Mouse (Mus musculus) CH12.LX (cell line): ENCODE data around the gene Aspm. TPM values are rescaled to one million over a fixed set of nuclear protein-coding genes. Genes with fewer than 3 reads are reported as not detected.
A peak's percentile ranks its signal among the peaks of the same experiment; 100 is the strongest.

ENCODE experiments used
- DNase-seq: peaks from one replicate; pipeline ENCODE4 v3.0.0-alpha.2; 2013; ENCODE audit errors: extremely low read depth
- H3K27ac ChIP-seq: 2 replicates; pipeline ENCODE4 v1.5.1; 2012; ENCODE audit warnings: low read depth, mild to moderate bottlenecking, control low read depth, moderate library complexity; ENCODE audit not compliant: insufficient read depth
- H3K27me3 ChIP-seq: replicated peaks from 2 replicates; pipeline ENCODE3; 2012; ENCODE audit warnings: inconsistent platforms
- H3K36me3 ChIP-seq, 2 experiments: replicated peaks in 1 of 2; 2 replicates each; pipeline versions ENCODE3 to v1.6.1; 2012; ENCODE audit warnings: inconsistent platforms in 1 of 2, low read length in 1 of 2, mild to moderate bottlenecking in 1 of 2, mixed read lengths in 1 of 2, moderate library complexity in 1 of 2; ENCODE audit not compliant: control insufficient read depth in 1 of 2, insufficient read depth in 1 of 2
- H3K4me1 ChIP-seq, 2 experiments: 2 replicates each; pipeline ENCODE4 v1.6.1; 2012; ENCODE audit warnings: inconsistent platforms in 1 of 2, moderate library complexity in 1 of 2; ENCODE audit not compliant: insufficient read depth in 2 of 2, control insufficient read depth in 1 of 2
- H3K4me2 ChIP-seq: 2 replicates; pipeline ENCODE4 v1.6.1; 2012; ENCODE audit warnings: low read depth, mild to moderate bottlenecking, control low read depth; ENCODE audit not compliant: poor library complexity, insufficient read depth, severe bottlenecking
- H3K4me3 ChIP-seq, 3 experiments: fragments of 150-350 bp in 1 of 3; sonication (generic) in 1 of 3; replicated peaks in 1 of 3; 2 replicates each; pipeline versions ENCODE3 to v1.5.1; 2011 to 2012; ENCODE audit warnings: low read depth in 2 of 3, low read length in 2 of 3, mild to moderate bottlenecking in 2 of 3, moderate library complexity in 2 of 3, control low read depth in 1 of 3, improper control_type of control experiment in 1 of 3, inconsistent platforms in 1 of 3, mixed read lengths in 1 of 3; ENCODE audit not compliant: poor library complexity in 1 of 3
- H3K79me2 ChIP-seq: replicated peaks from 2 replicates; pipeline ENCODE4 v1.6.1; 2012; ENCODE audit warnings: mild to moderate bottlenecking, moderate library complexity; ENCODE audit not compliant: control insufficient read depth, poor library complexity, insufficient read depth, severe bottlenecking; ENCODE audit errors: extremely low read depth
- H3K9ac ChIP-seq: 2 replicates; pipeline ENCODE4 v1.6.1; 2012; ENCODE audit warnings: low read depth, mild to moderate bottlenecking, control low read depth, moderate library complexity; ENCODE audit not compliant: insufficient read depth
- H3K9me3 ChIP-seq: replicated peaks from 2 replicates; pipeline ENCODE3; 2012; ENCODE audit warnings: low read length, inconsistent platforms, mixed read lengths
- CTCF ChIP-seq, 2 experiments: IDR thresholded peaks in 1 of 2; conservative IDR thresholded peaks in 1 of 2; 2 replicates each; pipeline ENCODE4 v1.5.1; 2011 to 2012; ENCODE audit warnings: low read depth in 2 of 2, low read length in 2 of 2, improper control_type of control experiment in 1 of 2, inconsistent platforms in 1 of 2, mild to moderate bottlenecking in 1 of 2, moderate library complexity in 1 of 2
- E2F4 ChIP-seq: IDR thresholded peaks from 2 replicates; pipeline ENCODE4 v1.6.1; 2011; ENCODE audit warnings: low read depth, low read length, improper control_type of control experiment; ENCODE audit not compliant: insufficient replicate concordance
- ELF1 ChIP-seq: IDR thresholded peaks from 2 replicates; pipeline ENCODE4 v1.6.1; 2014; ENCODE audit warnings: low read depth, mild to moderate bottlenecking, inconsistent platforms, low read length, improper control_type of control experiment
- EP300 ChIP-seq: IDR thresholded peaks from 2 replicates; pipeline ENCODE4 v1.6.1; 2011; ENCODE audit warnings: low read length, improper control_type of control experiment
- GABPA ChIP-seq: IDR thresholded peaks from 2 replicates; pipeline ENCODE4 v1.6.1; 2012; ENCODE audit warnings: low read depth, low read length, improper control_type of control experiment, inconsistent platforms; ENCODE audit not compliant: insufficient replicate concordance
- JUN ChIP-seq: IDR thresholded peaks from 2 replicates; pipeline ENCODE4 v1.6.1; 2011; ENCODE audit warnings: low read depth, mild to moderate bottlenecking, low read length, improper control_type of control experiment, moderate library complexity; ENCODE audit not compliant: insufficient read depth
- JUND ChIP-seq: conservative IDR thresholded peaks from 2 replicates; pipeline ENCODE4 v1.6.1; 2011; ENCODE audit warnings: low read depth, low read length, improper control_type of control experiment
- MAX ChIP-seq: IDR thresholded peaks from 2 replicates; pipeline ENCODE4 v1.6.1; 2011; ENCODE audit warnings: low read length, improper control_type of control experiment
- MAZ ChIP-seq: IDR thresholded peaks from 2 replicates; pipeline ENCODE4 v1.6.1; 2012; ENCODE audit warnings: low read depth, mild to moderate bottlenecking, inconsistent platforms, low read length, improper control_type of control experiment, moderate library complexity
- PAX5 ChIP-seq: IDR thresholded peaks from 2 replicates; pipeline ENCODE4 v1.6.1; 2012; ENCODE audit warnings: low read length, inconsistent platforms, mixed read lengths
- POLR2AphosphoS2 ChIP-seq: IDR thresholded peaks from 2 replicates; pipeline ENCODE4 v1.6.1; 2011; ENCODE audit warnings: low read depth, low read length, improper control_type of control experiment
- RCOR1 ChIP-seq: conservative IDR thresholded peaks from 2 replicates; pipeline ENCODE4 v1.6.1; 2012; ENCODE audit warnings: low read depth, mild to moderate bottlenecking, inconsistent platforms, low read length, improper control_type of control experiment
- SMC3 ChIP-seq: IDR thresholded peaks from 2 replicates; pipeline ENCODE4 v1.6.1; 2011; ENCODE audit warnings: low read depth, low read length, improper control_type of control experiment
- TBP ChIP-seq: conservative IDR thresholded peaks from 2 replicates; pipeline ENCODE4 v1.6.1; 2011; ENCODE audit warnings: low read depth, low read length, improper control_type of control experiment
- UBTF ChIP-seq: IDR thresholded peaks from 2 replicates; pipeline ENCODE4 v1.6.1; 2012; ENCODE audit warnings: low read depth, mild to moderate bottlenecking, inconsistent platforms, low read length, improper control_type of control experiment, moderate library complexity
- dilution Hi-C: fragments of 300-500 bp; cut with MboI; formaldehyde crosslinking; loops from 2 replicates; pipeline ENCODE4 v1.14.3; 2020; ENCODE audit warnings: low sequenced_read_pairs; ENCODE audit not compliant: extremely low pct_unique_long_range_greater_than_20kb, extremely low pct_ligation_motif_present
- in situ Hi-C: fragments of 300-500 bp; cut with MboI; formaldehyde crosslinking; loops from 3 replicates; pipeline ENCODE4 v1.14.3; 2019; ENCODE audit warnings: low sequenced_read_pairs, low pct_ligation_motif_present, low pct_unique_long_range_greater_than_20kb, mixed read lengths
- polyA plus RNA-seq: library from polyadenylated mRNA; unstranded; fragments of >175 nt; gene quantifications from 2 replicates; pipeline ENCODE4 v1.2.1, GENCODE M21; 2012; ENCODE audit warnings: low read depth; ENCODE audit not compliant: insufficient read length
- total RNA-seq, 2 experiments: library from RNA; depleted of rRNA; stranded (reverse); fragments of 300-350 nt in 1 of 2; fragments of >200 nt in 1 of 2; gene quantifications; 2 replicates each; pipeline ENCODE4 v1.2.3; 2012 to 2014

The Aspm gene
- total and polyA plus RNA-seq, 3 experiments = 19.5 to 20.6 (median 19.6) TPM

GRCm38 (mm10) chr1:139413465-139413864 lies 41.1 kb upstream of the Aspm start:
- Histone ChIP-seq H3K9me3 (peaks cover 7% of the 10 kb centered on the region), H3K27me3 (no peaks in the 10 kb centered on the region), H3K27ac (no peak overlapping the region), H3K4me3 (no peak overlapping the region), H3K9ac (no peak overlapping the region), H3K79me2 (no peaks in the 10 kb centered on the region), H3K4me1 (peaks cover 0 to 3% of the 10 kb centered on the region in 2 experiments; a peak in 2 of 4 replicates), H3K36me3 (no peaks in the 10 kb centered on the region), H3K4me2 (no peak overlapping the region)
- DNase-seq = no peak
- dilution Hi-C loops (no loop called here), in situ Hi-C loops (no loop called here)
- no peak for TF ChIP-seq MAZ
- TF ChIP-seq SMC3 = no peak
- no peak for TF ChIP-seq ELF1
- no peak for TF ChIP-seq TBP
- no peak for TF ChIP-seq E2F4
- TF ChIP-seq POLR2AphosphoS2 = no peak

GRCm38 (mm10) chr1:139421521-139421874 lies 33.1 kb upstream of the Aspm start:
- peaks cover 3 to 18% of the 10 kb centered on the region in 2 experiments; a peak in 3 of 4 replicates for H3K4me1 ChIP-seq
- H3K9ac ChIP-seq = peak overlapping the region; percentile 88
- DNase-seq = no peak
- dilution Hi-C loops = no loop called here
- peak overlapping the region; percentile 81 to 94 (median 93) for H3K4me3 ChIP-seq
- in situ Hi-C loops = no loop called here
- no peak overlapping the region for H3K27ac ChIP-seq
- peaks cover 22% of the 10 kb centered on the region for H3K79me2 ChIP-seq
- TF ChIP-seq JUN (no peak), JUND (no peak), GABPA (no peak), UBTF (no peak), EP300 (no peak), CTCF (conservative IDR thresholded peaks at IDR 0.05 in 1 of 2, IDR thresholded peaks at IDR 0.05 in 1 of 2; ENCODE audit: low read depth in 2 of 2, low read length in 2 of 2) (no peak), MAX (no peak), RCOR1 (no peak), PAX5 (no peak)
- H3K27me3 ChIP-seq = no peaks in the 10 kb centered on the region
- no peaks in the 10 kb centered on the region for H3K9me3 ChIP-seq
- H3K36me3 ChIP-seq = no peaks in the 10 kb centered on the region
- H3K4me2 ChIP-seq = peak overlapping the region; percentile 70; the same call in 1 of the 2 replicates
